Mouse (Mus musculus) bone marrow, adult 2 months (tissue): Measurements from ENCODE around the gene Slc22a12.

Experiments used
- CTCF ChIP-seq: fragments of 200-500 bp; IDR thresholded peaks from 2 replicates; pipeline ENCODE4 v1.5.1; 2011; ENCODE audit warnings: low read length, control low read depth; ENCODE audit not compliant: control insufficient read depth, insufficient read depth
- POLR2A ChIP-seq: fragments of 200-500 bp; IDR thresholded peaks from 2 replicates; pipeline ENCODE4 v1.6.1; 2011; ENCODE audit warnings: low read depth, mild to moderate bottlenecking, control low read depth, low read length, borderline replicate concordance; ENCODE audit not compliant: control insufficient read depth

DNA sequence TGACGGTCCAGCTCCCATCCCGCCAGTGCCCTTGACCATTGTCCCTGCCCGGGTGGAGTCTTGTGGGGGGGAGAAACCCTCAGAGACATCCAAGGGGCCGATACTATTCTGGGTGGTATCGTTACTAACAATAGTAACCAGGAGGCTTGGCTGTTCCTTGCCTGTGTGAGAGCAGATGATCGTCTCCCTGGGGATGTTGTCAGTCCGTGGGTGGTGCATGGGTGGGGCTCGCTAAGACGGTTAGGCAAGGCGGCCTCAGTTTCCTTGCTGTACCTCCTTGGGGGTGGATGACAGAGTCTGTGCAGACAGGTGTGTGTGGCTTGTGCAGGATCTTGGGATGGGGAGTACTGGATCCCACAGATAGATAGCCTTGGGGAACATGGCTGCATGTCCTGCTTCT lies 35.4 kb downstream of the Slc22a12 start:
- TF ChIP-seq POLR2A (no peak), CTCF (no peak)
